Mouse (Mus musculus): ENCODE results near the gene B4galt1.
A peak's percentile ranks its signal among the peaks of the same experiment; 100 is the strongest.

The B4galt1 gene

GRCm38 (mm10) chr4:40759876-40760275 is 93.9 kb downstream of the B4galt1 start:
- no peak for DNase-seq

DNA sequence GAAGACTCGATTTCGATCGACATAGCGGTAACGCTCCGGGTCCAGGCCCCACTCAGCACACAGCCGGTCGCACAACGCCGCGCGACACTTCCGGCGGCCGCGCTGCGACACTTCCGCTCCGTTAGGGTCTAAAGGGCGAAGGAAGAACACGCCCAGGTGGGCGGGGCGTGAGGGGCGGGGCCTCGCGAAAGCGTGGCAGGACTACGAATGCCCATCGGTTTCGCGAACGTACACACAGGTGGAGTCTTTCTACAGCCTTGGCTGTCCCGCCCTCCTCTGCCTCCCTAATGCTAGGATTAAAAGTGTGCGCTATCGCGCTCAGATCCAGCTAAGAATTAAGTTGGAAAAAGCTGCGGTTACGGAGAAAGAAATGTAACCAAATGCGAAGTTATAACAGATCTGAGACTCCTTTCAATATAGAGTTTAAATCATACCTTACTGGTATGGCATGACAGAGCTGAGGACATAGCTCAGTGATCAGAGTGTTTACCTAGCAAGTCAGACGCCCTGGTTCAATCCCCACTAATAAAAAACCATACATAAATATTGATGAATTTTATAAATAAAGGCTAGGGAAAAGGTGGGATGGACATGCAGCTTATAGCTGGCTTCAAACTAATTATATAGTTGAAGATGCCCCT is 95.9 kb downstream of the B4galt1 start, which contains the start of gene Smu1:
Gene Smu1, minus strand, starts transcription at position 144 of the 641 bp plus-strand sequence.
- DNase-seq: peak; percentile 92 to 95

DNA sequence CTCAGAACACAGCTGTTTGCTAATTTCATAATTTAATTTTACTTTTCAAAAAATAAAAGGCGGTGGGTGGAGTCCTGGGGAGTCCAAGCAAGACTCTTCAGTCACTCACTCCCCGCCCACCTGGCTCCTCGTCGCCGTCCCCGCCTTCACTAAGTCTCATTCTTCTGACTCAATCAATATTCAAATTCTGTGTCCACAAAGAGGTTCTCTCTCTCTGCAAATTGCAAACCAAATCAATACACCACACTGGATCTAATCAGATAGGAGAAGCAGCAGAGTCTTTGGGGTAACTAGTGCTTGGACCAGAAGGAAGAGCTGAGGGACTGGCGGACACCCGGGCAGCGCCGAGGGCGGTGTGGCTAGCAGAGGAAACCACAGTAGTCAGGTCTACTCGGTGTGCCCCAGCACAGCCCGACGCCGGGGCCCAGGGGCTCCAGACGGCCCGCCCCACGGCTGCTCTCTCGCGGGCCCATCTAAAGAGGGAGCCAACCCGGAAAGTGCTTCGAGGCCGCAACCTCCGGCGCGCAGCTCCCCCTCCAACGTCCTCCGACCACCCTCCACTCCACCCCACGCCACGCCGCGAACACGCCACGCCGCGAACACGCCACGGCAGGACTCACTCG is 96.5 kb downstream of the B4galt1 start:
- no peak for DNase-seq

Data from thymus, adult 18-20 months (tissue).